Mouse (Mus musculus): ENCODE data around the gene 1700037H04Rik. TPM values are rescaled to one million over a fixed set of nuclear protein-coding genes. Genes with fewer than 3 reads are reported as not detected.
A peak's percentile ranks its signal among the peaks of the same experiment; 100 is the strongest.

1700037H04Rik gene
- polyA plus RNA-seq, 1 experiment from 2014 or later = 76.1 TPM

DNA sequence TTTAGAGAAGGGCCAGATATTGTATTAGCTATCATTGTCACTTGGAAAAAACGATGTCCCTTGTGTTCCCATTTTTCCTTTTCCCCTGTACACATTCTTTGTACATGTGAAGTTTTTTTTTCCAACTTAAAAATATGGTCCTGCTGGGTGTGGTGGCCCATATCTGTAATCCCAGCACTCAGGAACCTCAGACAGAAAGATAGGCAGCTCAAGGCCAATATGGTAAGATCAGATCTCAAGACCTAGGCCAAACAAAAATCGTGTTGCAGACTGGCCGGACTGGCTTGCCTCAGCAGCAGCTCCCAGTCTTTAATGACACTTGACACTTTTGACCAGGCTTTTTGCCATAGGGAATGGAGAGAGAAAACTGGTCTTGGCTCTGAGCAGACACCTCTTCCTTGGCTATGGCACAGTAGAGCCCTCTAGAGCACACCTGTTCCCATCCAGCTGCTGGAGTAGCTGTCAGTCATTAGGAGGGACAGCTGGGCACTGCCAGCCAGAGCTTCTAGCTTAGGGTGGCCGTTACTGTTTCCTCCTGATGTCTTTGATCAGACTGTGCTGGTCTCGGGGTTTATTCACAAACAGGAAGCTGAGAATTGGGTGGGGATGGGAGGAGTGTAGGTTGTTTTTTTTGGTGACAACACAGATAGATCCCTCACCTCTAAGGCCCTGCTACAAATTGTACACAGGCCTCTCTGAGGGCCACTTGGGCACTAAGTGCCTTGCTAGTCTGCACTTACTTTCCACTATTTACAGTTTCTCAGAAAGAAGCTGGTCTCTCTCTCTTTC, 29.8 kb upstream of the 1700037H04Rik start:
- no peaks in the 10 kb centered on the region for H3K27me3 ChIP-seq (ENCODE audit: insufficient read depth, low read length)
- H3K4me1 ChIP-seq (ENCODE audit: insufficient read depth) = peaks cover 8% of the 10 kb centered on the region; the same call in 1 of the 2 replicates
- H3K4me3 ChIP-seq (ENCODE audit: low read depth, low read length) = no peak overlapping the region
- no peaks in the 10 kb centered on the region for H3K9me3 ChIP-seq (ENCODE audit: low read depth, low read length)
- 40% methylated on average over 5 of the region's 5 CpGs for WGBS
- DNase-seq = no peak
- peaks cover 42% of the 10 kb centered on the region for H3K36me3 ChIP-seq (ENCODE audit: insufficient read depth)
- TF ChIP-seq CTCF (IDR thresholded peaks at IDR 0.05; ENCODE audit: low read depth) = no peak
- no peak overlapping the region for H3K9ac ChIP-seq
- no peak for ATAC-seq (ENCODE audit: insufficient read depth)
- H3K27ac ChIP-seq (ENCODE audit: low read depth) = peak overlapping the region; percentile 19; the same call in 1 of the 2 replicates
- H3K4me2 ChIP-seq = peak overlapping the region; percentile 32; the same call in 1 of the 2 replicates

DNA sequence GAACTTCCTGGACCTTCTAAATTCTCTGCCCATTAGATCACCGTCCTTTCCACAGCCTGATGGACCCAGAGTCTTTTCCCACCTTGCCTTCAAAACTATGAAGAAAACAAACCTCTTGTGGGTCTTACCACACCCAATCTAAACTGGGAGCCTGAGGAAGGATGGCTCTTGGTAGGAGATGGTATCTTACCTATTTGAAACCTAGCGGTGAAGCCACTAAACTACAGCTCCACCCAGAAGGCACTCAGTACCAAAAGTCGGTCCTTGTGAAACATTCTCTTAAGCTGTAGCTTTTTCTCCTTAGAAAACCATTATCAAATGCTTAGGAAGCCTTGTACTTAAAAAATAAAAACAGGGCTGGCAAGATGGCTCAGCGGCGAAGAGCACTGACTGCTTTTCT, 28.4 kb upstream of the 1700037H04Rik start:
- Histone ChIP-seq H3K4me3 (ENCODE audit: low read depth, low read length) (peak overlapping the region; percentile 71; the same call in 1 of the 2 replicates), H3K36me3 (ENCODE audit: insufficient read depth) (peaks cover 28% of the 10 kb centered on the region), H3K27ac (ENCODE audit: low read depth) (no peak overlapping the region), H3K9ac (no peak overlapping the region), H3K9me3 (ENCODE audit: low read depth, low read length) (no peaks in the 10 kb centered on the region), H3K4me2 (peak overlapping the region; percentile 88), H3K27me3 (ENCODE audit: insufficient read depth, low read length) (no peaks in the 10 kb centered on the region), H3K4me1 (ENCODE audit: insufficient read depth) (peaks cover 8% of the 10 kb centered on the region; the same call in 1 of the 2 replicates)
- no peak for DNase-seq
- TF ChIP-seq CTCF (IDR thresholded peaks at IDR 0.05; ENCODE audit: low read depth) = no peak
- 90% methylated on average over 5 of the region's 5 CpGs for WGBS
- no peak for ATAC-seq (ENCODE audit: insufficient read depth)

DNA sequence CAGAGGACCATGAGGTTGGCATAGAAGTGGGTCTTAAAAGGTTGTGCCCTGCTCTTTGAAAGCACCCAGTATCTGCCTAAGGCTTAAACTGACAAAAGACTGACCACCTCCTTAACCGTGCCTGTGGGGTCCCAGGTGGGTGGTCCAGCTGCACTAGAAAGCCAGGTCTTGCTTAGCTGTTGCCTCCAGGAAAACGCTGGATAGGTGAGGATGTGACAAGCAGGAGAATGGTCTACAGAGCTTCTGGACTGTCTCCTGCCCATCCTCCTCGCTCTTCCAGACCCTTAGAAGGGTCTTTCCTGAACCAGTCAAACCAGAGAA, 27.7 kb upstream of the 1700037H04Rik start:
- peak overlapping the region; percentile 88 for H3K4me2 ChIP-seq
- no peak for TF ChIP-seq CTCF (IDR thresholded peaks at IDR 0.05; ENCODE audit: low read depth)
- peak overlapping the region; percentile 71 for H3K4me3 ChIP-seq (ENCODE audit: low read depth, low read length)
- 25% methylated on average over 3 of the region's 3 CpGs for whole genome bisulfite sequencing
- peaks cover 8% of the 10 kb centered on the region; the same call in 1 of the 2 replicates for H3K4me1 ChIP-seq (ENCODE audit: insufficient read depth)
- DNase-seq (no peak), ATAC-seq (ENCODE audit: insufficient read depth) (no peak)
- H3K36me3 ChIP-seq (ENCODE audit: insufficient read depth) = peaks cover 21% of the 10 kb centered on the region
- no peaks in the 10 kb centered on the region for H3K27me3 ChIP-seq (ENCODE audit: insufficient read depth, low read length)
- peak overlapping the region; percentile 76; the same call in 1 of the 2 replicates for H3K27ac ChIP-seq (ENCODE audit: low read depth)
- H3K9me3 ChIP-seq (ENCODE audit: low read depth, low read length) = no peaks in the 10 kb centered on the region
- H3K9ac ChIP-seq = peak overlapping the region; percentile 80

DNA sequence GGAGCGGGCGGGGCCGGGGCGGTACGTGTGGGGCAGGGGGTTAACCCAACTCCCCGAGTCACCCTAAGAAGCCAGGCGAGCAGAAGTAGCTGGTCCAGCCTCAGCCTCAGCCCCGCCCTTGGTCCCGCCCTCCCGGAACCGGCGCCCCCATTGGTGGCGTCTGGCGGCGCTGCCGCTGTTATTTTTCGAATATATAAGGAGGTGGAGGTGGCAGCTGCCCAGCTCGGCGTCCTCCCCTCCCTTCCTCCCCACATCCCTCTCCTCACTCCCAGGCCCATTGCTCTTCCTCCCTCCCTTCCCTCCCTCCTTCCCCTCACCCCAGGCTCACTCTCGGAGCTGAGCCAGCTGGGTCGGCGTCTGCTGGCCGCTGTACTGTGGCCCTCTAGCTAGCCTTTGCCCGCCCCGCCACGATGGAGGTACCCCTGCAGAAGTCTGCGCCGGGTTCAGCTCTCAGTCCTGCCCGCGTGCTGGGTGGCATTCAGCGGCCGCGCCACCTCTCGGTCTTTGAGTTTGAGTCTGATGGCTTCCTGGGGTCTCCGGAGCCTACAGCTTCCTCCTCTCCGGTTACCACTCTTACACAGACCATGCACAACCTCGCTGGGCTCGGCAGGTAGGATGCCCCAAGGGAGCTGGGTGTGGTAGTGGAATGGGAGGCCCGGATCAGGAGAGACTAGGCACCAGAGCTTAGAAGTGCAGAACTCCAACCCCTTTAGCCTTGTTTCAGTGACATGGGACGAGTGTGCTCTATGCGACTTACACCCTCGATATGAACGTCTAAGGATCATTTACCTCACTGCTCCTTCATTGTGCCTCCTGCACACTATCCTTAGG, 27.1 kb upstream of the 1700037H04Rik start, which contains the start of the genes Cdc25b and Spef1:
Gene Cdc25b, plus strand, starts transcription at position 179 of the 831 bp plus-strand sequence.
Gene Spef1, minus strand, starts transcription at position 512 of the 831 bp plus-strand sequence.
- H3K9ac ChIP-seq = peak within 1 kb of the TSS; percentile 80
- no peaks in the 10 kb centered on the region for H3K27me3 ChIP-seq (ENCODE audit: insufficient read depth, low read length)
- H3K4me1 ChIP-seq (ENCODE audit: insufficient read depth) = peaks cover 8% of the 10 kb centered on the region; the same call in 1 of the 2 replicates
- H3K4me2 ChIP-seq = peak within 1 kb of the TSS; percentile 88
- TF ChIP-seq CTCF (IDR thresholded peaks at IDR 0.05; ENCODE audit: low read depth) = no peak
- peak; percentile 93 for DNase-seq
- peaks cover 18% of the 10 kb centered on the region for H3K36me3 ChIP-seq (ENCODE audit: insufficient read depth)
- under 1% methylated on average over 43 of the region's 43 CpGs for WGBS
- no peaks in the 10 kb centered on the region for H3K9me3 ChIP-seq (ENCODE audit: low read depth, low read length)
- H3K4me3 ChIP-seq (ENCODE audit: low read depth, low read length) = peak within 1 kb of the TSS; percentile 71
- H3K27ac ChIP-seq (ENCODE audit: low read depth) = peak within 1 kb of the TSS; percentile 76
- peak; percentile 92 for ATAC-seq (ENCODE audit: insufficient read depth)

DNA sequence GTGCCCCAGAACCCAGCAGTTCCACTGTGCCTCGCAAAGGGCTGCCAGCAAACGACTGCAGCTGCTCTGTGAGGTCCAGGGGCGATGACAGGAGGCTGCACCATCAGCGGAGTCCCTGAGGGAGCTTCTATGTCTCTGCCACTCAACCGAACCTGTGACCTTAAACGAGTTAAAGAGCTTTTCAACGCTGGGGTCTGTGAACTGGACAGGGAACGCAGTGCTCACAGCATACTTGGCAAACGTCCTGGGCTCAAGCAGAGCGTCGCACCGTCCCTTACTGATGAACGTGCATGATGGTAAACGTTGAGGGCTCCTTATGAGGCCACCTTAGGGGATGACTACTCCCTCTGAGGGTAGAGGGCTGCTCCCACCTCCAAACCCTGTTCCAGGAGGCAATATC, 26.5 kb upstream of the 1700037H04Rik start:
- peaks cover 8% of the 10 kb centered on the region; the same call in 1 of the 2 replicates for H3K4me1 ChIP-seq (ENCODE audit: insufficient read depth)

DNA sequence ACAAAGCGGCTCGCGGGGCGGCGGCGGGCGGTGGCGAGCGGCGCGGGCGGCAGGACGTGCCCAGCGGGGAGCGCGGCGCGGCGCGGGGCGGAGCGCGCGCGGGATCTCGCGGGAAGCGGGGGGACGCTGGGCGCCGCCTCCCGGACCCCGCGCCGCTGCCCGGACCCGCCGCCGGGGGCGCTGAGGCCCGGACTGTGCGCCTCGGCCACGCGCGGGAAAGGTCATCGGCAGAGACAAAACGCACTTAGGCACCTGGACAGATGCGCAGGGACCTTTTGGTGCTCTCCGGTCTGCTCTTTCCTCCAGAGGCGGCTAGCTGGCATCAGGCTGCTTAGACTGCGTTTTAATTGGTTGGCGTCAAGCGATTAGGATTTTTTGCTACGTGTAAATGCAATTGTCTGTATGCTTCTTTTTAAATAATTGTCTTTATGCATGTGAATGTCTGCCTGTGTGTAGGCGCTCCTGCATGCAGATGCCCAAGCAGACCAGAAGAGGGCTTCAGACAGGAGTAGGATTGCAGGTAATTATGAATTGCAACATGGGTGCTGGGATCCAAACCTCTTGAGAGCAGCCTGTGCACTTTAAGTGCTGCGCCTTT, 20.2 kb upstream of the 1700037H04Rik start, which contains the start of gene Cenpb:
Gene Cenpb, minus strand, starts transcription at position 78 of the 598 bp plus-strand sequence.
- H3K27ac ChIP-seq (ENCODE audit: low read depth) = peak within 1 kb of the TSS; percentile 90
- H3K4me3 ChIP-seq (ENCODE audit: low read depth, low read length) = peak within 1 kb of the TSS; percentile 76
- ATAC-seq (ENCODE audit: insufficient read depth) = peak; percentile 81
- DNase-seq = peak; percentile 92
- no peaks in the 10 kb centered on the region for H3K9me3 ChIP-seq (ENCODE audit: low read depth, low read length)
- no peaks in the 10 kb centered on the region for H3K27me3 ChIP-seq (ENCODE audit: insufficient read depth, low read length)
- H3K4me2 ChIP-seq = peak within 1 kb of the TSS; percentile 97
- peak; percentile 46; the same call in 1 of the 2 replicates for TF ChIP-seq CTCF (IDR thresholded peaks at IDR 0.05; ENCODE audit: low read depth)
- H3K4me1 ChIP-seq (ENCODE audit: insufficient read depth) = peaks cover 21% of the 10 kb centered on the region
- peaks cover 14% of the 10 kb centered on the region; the same call in 1 of the 2 replicates for H3K36me3 ChIP-seq (ENCODE audit: insufficient read depth)
- peak within 1 kb of the TSS; percentile 94 for H3K9ac ChIP-seq
- WGBS = 2% methylated on average over 47 of the region's 57 CpGs

More for the DNA sequence above, 26.5 kb upstream of the 1700037H04Rik start:
- DNase-seq (no peak), ATAC-seq (ENCODE audit: insufficient read depth) (peak; percentile 17; the same call in 1 of the 2 replicates)
- peak overlapping the region; percentile 76 for H3K27ac ChIP-seq (ENCODE audit: low read depth)
- no peaks in the 10 kb centered on the region for H3K27me3 ChIP-seq (ENCODE audit: insufficient read depth, low read length)
- peak overlapping the region; percentile 80 for H3K9ac ChIP-seq
- WGBS = 2% methylated on average over 14 of the region's 14 CpGs
- no peak for TF ChIP-seq CTCF (IDR thresholded peaks at IDR 0.05; ENCODE audit: low read depth)
- peak overlapping the region; percentile 71 for H3K4me3 ChIP-seq (ENCODE audit: low read depth, low read length)
- no peaks in the 10 kb centered on the region for H3K9me3 ChIP-seq (ENCODE audit: low read depth, low read length)
- peak overlapping the region; percentile 88 for H3K4me2 ChIP-seq
- peaks cover 11% of the 10 kb centered on the region for H3K36me3 ChIP-seq (ENCODE audit: insufficient read depth)

Data from lung, embryonic 14.5 days (tissue).